Mouse (Mus musculus): ENCODE measurements around the gene Axin2.

DNA sequence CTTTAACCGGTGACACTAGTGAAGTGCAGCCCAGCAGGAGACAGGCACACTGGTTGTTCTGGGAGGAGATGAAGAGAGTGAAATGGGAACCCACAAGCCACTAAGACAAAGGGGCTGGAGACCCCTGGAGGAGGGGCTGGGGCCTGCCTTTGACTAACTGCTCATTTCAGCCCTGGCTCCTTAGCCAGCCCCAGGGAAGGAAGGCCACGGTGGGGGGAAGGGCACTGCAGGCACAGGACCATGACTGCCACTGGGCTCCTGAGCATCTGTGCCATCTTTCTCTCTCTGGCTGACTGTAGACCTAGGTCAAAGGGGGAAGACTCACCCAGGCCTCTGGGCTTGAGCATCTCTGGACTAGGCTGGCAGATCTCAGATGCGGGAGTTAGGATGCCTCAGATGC lies 10.5 kb downstream of the Axin2 start:
- no peak for TF ChIP-seq CTCF (IDR thresholded peaks at IDR 0.05; ENCODE audit: extremely low read depth, insufficient read depth, insufficient read length, insufficient replicate concordance)
- no peak for TF ChIP-seq POLR2A (IDR thresholded peaks at IDR 0.05; ENCODE audit: low read depth, low read length)

Measured in spleen, adult 2 months (tissue).